21 mouse cellular contexts compared by ENCODE assay signal in the genomic region with DNA sequence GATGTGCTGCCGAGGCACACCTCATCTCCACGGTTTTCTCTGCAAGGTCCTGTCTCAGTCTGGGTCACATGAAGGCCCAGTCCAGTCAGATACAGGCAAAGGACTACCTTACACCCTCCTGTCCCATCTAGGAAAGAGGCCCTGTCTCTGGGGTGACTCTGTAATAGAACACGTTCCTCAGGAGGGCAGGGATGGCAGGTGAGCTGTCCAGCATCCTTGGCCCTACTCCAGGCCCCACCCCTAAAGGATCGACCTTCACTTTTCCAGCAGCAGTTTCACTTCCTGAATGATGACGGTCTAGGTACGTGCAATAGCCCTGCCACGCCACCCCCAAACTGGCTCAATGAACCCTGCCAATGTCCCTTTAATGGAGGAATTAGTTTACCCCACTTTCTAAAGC. TPM values are rescaled to one million over a fixed set of nuclear protein-coding genes. Genes with fewer than 3 reads are reported as not detected.
A peak's percentile ranks its signal among the peaks of the same experiment; 100 is the strongest.
DNase-seq lines count a peak whose midpoint lies in the region; ATAC-seq and TF ChIP-seq lines count a peak whose summit lies in the region.
"Had no signal": no experiment of that assay in that cellular context is flagged by ENCODE, and none has a peak within 500 bp of the region (broad histone marks: within the 10 kb centered on the region; RNA-seq: fewer than 3 reads in every experiment).

No protein-coding gene starts in this region.

- H3K4me1 ChIP-seq in stomach, embryonic 15.5 days = no peaks in the 10 kb centered on the region
- H3K4me1 ChIP-seq in stomach, postnatal 0 days (replicated peaks; ENCODE audit: control insufficient read depth, insufficient read depth) = no peaks in the 10 kb centered on the region
- peaks cover 13% of the 10 kb centered on the region; the same call in 1 of the 2 replicates for H3K4me1 ChIP-seq in intestine, postnatal 0 days (replicated peaks; ENCODE audit: control insufficient read depth, insufficient read depth, low read length)
- H3K4me1 ChIP-seq: embryonic facial prominence, embryonic 12.5 days; forebrain, embryonic 12.5 days; heart, embryonic 12.5 days; hindbrain, embryonic 10.5 days had no signal

- TF ChIP-seq EP300 in stomach, postnatal 0 days (optimal IDR thresholded peaks at IDR 0.05) = no peak

- no peak overlapping the region for H3K4me3 ChIP-seq in stomach, embryonic 15.5 days (replicated peaks)
- no peak overlapping the region for H3K4me3 ChIP-seq in stomach, postnatal 0 days (ENCODE audit: low read depth, low read length)
- no peak overlapping the region for H3K4me3 ChIP-seq in intestine, postnatal 0 days (ENCODE audit: low read depth, low read length)
- H3K4me3 ChIP-seq: embryonic facial prominence, embryonic 12.5 days; forebrain, embryonic 12.5 days; heart, adult 2 months; heart, embryonic 12.5 days; hindbrain, embryonic 10.5 days had no signal

- H3K9me3 ChIP-seq in stomach, embryonic 15.5 days = no peaks in the 10 kb centered on the region
- no peaks in the 10 kb centered on the region for H3K9me3 ChIP-seq in stomach, postnatal 0 days (ENCODE audit: control insufficient read depth, low read length)
- H3K9me3 ChIP-seq in intestine, postnatal 0 days (ENCODE audit: control insufficient read depth) = no peaks in the 10 kb centered on the region
- H3K9me3 ChIP-seq: embryonic facial prominence, embryonic 12.5 days; forebrain, embryonic 12.5 days; heart, embryonic 12.5 days; hindbrain, embryonic 10.5 days had no signal

- H3K36me3 ChIP-seq in stomach, embryonic 15.5 days = no peaks in the 10 kb centered on the region
- no peaks in the 10 kb centered on the region for H3K36me3 ChIP-seq in stomach, postnatal 0 days (ENCODE audit: control insufficient read depth, insufficient read depth, low read length)
- H3K36me3 ChIP-seq in intestine, postnatal 0 days (ENCODE audit: control insufficient read depth, insufficient read depth) = no peaks in the 10 kb centered on the region
- H3K36me3 ChIP-seq: embryonic facial prominence, embryonic 12.5 days; forebrain, embryonic 12.5 days; heart, embryonic 12.5 days had no signal

- no peak overlapping the region for H3K27ac ChIP-seq in stomach, embryonic 15.5 days
- H3K27ac ChIP-seq in stomach, postnatal 0 days (replicated peaks) = no peak overlapping the region
- H3K27ac ChIP-seq in intestine, postnatal 0 days (ENCODE audit: low read depth, low read length) = peak overlapping the region; percentile 30
- H3K27ac ChIP-seq: embryonic facial prominence, embryonic 12.5 days; forebrain, embryonic 12.5 days; heart, adult 2 months; hindbrain, embryonic 10.5 days; hindbrain, embryonic 14.5 days had no signal

- DNase-seq in adrenal gland, adult 2 months = peak; percentile 30
- DNase-seq in adrenal gland, postnatal 25 days = no peak
- DNase-seq in stomach, postnatal 0 days (ENCODE audit: low spot score) = no peak
- no peak for DNase-seq in retina, embryonic 14.5 days (ENCODE audit: low spot score)
- DNase-seq: adrenal gland, postnatal 14 days; cerebellum, adult 8-10 months; cerebellum, postnatal 14 days; gastrocnemius, postnatal 10 days; heart, adult 2 months had no signal

- TF ChIP-seq CTCF in stomach, postnatal 0 days (IDR thresholded peaks at IDR 0.05; ENCODE audit: low read depth) = no peak
- TF ChIP-seq CTCF in intestine, postnatal 0 days (IDR thresholded peaks at IDR 0.05; ENCODE audit: low read depth) = no peak

- peak; percentile 45; the same call in 1 of the 2 replicates for ATAC-seq in stomach, embryonic 15.5 days (ENCODE audit: insufficient read depth, low FRiP score, low read depth)
- no peak for ATAC-seq in stomach, postnatal 0 days (ENCODE audit: low FRiP score, low TSS enrichment)
- peak; percentile 70 for ATAC-seq in intestine, postnatal 0 days
- no peak for ATAC-seq in inflammation-experienced regulatory T-cells, adult 6 months
- ATAC-seq: activated CD4-positive, CD25-positive, alpha-beta regulatory T cell, adult 4 months; forebrain, embryonic 16.5 days; Patski had no signal

- H3K9ac ChIP-seq in stomach, embryonic 15.5 days = no peak overlapping the region
- no peak overlapping the region for H3K9ac ChIP-seq in stomach, postnatal 0 days (ENCODE audit: low read length)
- no peak overlapping the region for H3K9ac ChIP-seq in intestine, postnatal 0 days (ENCODE audit: low read depth, low read length)
- H3K9ac ChIP-seq: embryonic facial prominence, embryonic 12.5 days; forebrain, embryonic 12.5 days; heart, embryonic 12.5 days; hindbrain, embryonic 14.5 days had no signal

- 75% methylated on average over 7 of the region's 7 CpGs for WGBS in stomach, embryonic 15.5 days
- 69% methylated on average over 7 of the region's 7 CpGs for WGBS in stomach, postnatal 0 days
- WGBS in intestine, postnatal 0 days = 38% methylated on average over 7 of the region's 7 CpGs

- H3K4me2 ChIP-seq in stomach, embryonic 15.5 days = no peak overlapping the region
- no peak overlapping the region for H3K4me2 ChIP-seq in stomach, postnatal 0 days (replicated peaks; ENCODE audit: low read depth)
- H3K4me2 ChIP-seq in intestine, postnatal 0 days (replicated peaks; ENCODE audit: low read depth) = 0 out of 2 replicates have a peak overlapping the region, but pooled peaks have one; percentile 6
- H3K4me2 ChIP-seq: embryonic facial prominence, embryonic 12.5 days; forebrain, embryonic 12.5 days; heart, embryonic 12.5 days; hindbrain, embryonic 14.5 days had no signal

- H3K27me3 ChIP-seq in stomach, embryonic 15.5 days (replicated peaks) = no peaks in the 10 kb centered on the region
- no peaks in the 10 kb centered on the region for H3K27me3 ChIP-seq in stomach, postnatal 0 days (ENCODE audit: control insufficient read depth, insufficient read depth, low read length)
- H3K27me3 ChIP-seq in intestine, postnatal 0 days (replicated peaks; ENCODE audit: control insufficient read depth, insufficient read depth, low read length) = no peaks in the 10 kb centered on the region
- H3K27me3 ChIP-seq: CH12.LX; embryonic facial prominence, embryonic 12.5 days; forebrain, embryonic 12.5 days; heart, embryonic 12.5 days; Patski had no signal

RNA-seq across cellular contexts. Expression of a gene that starts 11.6 kb away (rescaled TPM):
- total RNA-seq in adrenal gland, adult 2 months (2021) = 10 to 100 TPM; 38.9 to 46.1 TPM
- polyA plus RNA-seq in adrenal gland, adult 2 months (2012; rRNA removed) = 153 and 204 TPM in 2 replicates
- total RNA-seq in adrenal gland, postnatal 25 days (2021) = 46.2 and 46.4 TPM in 2 replicates
- 40.6 and 41.9 TPM in 2 replicates for polyA plus RNA-seq in stomach, embryonic 15.5 days (2015; fragmentation: Nextera tagmentation; extraction: Ambion mirVana)
- 28.6 and 29.4 TPM in 2 replicates for polyA plus RNA-seq in stomach, postnatal 0 days (2015; fragmentation: Nextera tagmentation; extraction: Ambion mirVana)
- polyA plus RNA-seq in intestine, postnatal 0 days (2015; fragmentation: Nextera tagmentation; extraction: Ambion mirVana) = 31.2 and 34.3 TPM in 2 replicates
- 10 to 100 TPM; 28.2 to 45.1 (median 37.2) TPM for polyA plus RNA-seq in inflammation-experienced regulatory T-cells, adult 6 months (2017; shearing (Covaris generic))

RNA-seq across cellular contexts. Expression of a gene that starts 17.1 kb away (rescaled TPM):
- total RNA-seq in adrenal gland, adult 2 months (2021) = 10 to 100 TPM; 64.7 to 83.4 TPM
- polyA plus RNA-seq in adrenal gland, adult 2 months (2012; rRNA removed) = 45.6 and 62.0 TPM in 2 replicates
- 92.6 and 103 TPM in 2 replicates for total RNA-seq in adrenal gland, postnatal 25 days (2021)
- 244 and 254 TPM in 2 replicates for polyA plus RNA-seq in stomach, embryonic 15.5 days (2015; fragmentation: Nextera tagmentation; extraction: Ambion mirVana)
- polyA plus RNA-seq in stomach, postnatal 0 days (2015; fragmentation: Nextera tagmentation; extraction: Ambion mirVana) = 108 and 110 TPM in 2 replicates
- polyA plus RNA-seq in intestine, postnatal 0 days (2015; fragmentation: Nextera tagmentation; extraction: Ambion mirVana) = 105 and 106 TPM in 2 replicates
- polyA plus RNA-seq in inflammation-experienced regulatory T-cells, adult 6 months (2017; shearing (Covaris generic)) = 100 to 1,000 TPM; 149 to 308 (median 151) TPM

RNA-seq across cellular contexts. Expression of a gene that starts 27.0 kb away (rescaled TPM):
- 10 to 100 TPM; 77.4 to 80.9 TPM for total RNA-seq in adrenal gland, adult 2 months (2021)
- 44.0 and 48.9 TPM in 2 replicates for polyA plus RNA-seq in adrenal gland, adult 2 months (2012; rRNA removed)
- total RNA-seq in adrenal gland, postnatal 25 days (2021) = 70.5 and 91.0 TPM in 2 replicates
- 17.0 and 28.7 TPM in 2 replicates for polyA plus RNA-seq in stomach, embryonic 15.5 days (2015; fragmentation: Nextera tagmentation; extraction: Ambion mirVana)
- 12.6 and 13.1 TPM in 2 replicates for polyA plus RNA-seq in stomach, postnatal 0 days (2015; fragmentation: Nextera tagmentation; extraction: Ambion mirVana)
- 16.2 and 17.3 TPM in 2 replicates for polyA plus RNA-seq in intestine, postnatal 0 days (2015; fragmentation: Nextera tagmentation; extraction: Ambion mirVana)
- polyA plus RNA-seq in inflammation-experienced regulatory T-cells, adult 6 months (2017; shearing (Covaris generic)) = 10 to 100 TPM; 24.8 to 35.4 (median 25.0) TPM

Comparison
In these comparisons a context has a peak if more than half of its experiments do, and no peak if none do; other contexts are left out.
1. ATAC-seq: peak in stomach, embryonic 15.5 days (single experiment) and intestine, postnatal 0 days (single experiment); none in stomach, postnatal 0 days (single experiment) and inflammation-experienced regulatory T-cells, adult 6 months (single experiment).